Mouse (Mus musculus): ENCODE data around the gene Trpm2.
"Not testable (repeated sequence)": the region's sequence is repeated elsewhere in the genome, so short reads cannot be mapped to it uniquely, and the experiment has no call there.

Trpm2 gene

DNA sequence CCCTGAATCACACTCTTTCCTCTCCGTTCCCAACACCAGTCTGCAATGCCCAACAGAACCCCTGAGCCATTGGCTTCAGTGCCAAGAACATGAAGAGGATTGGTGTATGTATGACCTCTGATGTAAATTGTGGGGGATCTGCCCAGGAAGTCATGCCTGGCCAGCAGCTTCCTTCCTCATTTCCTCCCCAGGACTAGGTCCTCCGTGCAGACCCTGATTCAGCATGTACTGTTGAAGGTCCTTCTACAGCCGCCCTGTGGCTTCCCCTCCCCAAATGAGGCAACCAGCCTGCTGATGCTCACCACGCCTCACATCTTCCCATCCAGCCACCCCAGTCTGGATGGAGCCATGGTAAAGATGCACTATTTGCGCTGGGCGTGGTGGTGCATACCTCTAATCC is at the start of gene Trpm2:
Gene Trpm2 (minus strand): TSS at position 83 of the 400 bp plus-strand sequence.
- DNase-seq, result peak; percentile 61

DNA sequence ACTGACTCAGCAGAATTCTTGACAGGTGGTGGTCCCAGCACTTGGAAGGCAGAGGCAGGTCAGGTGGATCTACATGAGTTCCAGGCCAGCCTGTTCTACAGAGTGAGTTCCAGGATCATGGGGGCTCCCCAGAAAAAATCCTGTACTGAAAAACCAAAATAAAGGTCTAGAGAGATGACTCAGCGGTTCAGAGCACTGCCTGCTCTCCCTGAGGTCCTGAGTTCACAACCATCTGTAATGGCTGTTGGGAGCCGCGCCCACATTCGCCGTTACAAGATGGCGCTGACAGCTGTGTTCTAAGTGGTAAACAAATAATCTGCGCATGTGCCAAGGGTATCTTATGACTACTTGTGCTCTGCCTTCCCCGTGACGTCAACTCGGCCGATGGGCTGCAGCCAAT is 49.6 kb upstream of the Trpm2 start:
- not testable (repeated sequence) for DNase-seq

DNA sequence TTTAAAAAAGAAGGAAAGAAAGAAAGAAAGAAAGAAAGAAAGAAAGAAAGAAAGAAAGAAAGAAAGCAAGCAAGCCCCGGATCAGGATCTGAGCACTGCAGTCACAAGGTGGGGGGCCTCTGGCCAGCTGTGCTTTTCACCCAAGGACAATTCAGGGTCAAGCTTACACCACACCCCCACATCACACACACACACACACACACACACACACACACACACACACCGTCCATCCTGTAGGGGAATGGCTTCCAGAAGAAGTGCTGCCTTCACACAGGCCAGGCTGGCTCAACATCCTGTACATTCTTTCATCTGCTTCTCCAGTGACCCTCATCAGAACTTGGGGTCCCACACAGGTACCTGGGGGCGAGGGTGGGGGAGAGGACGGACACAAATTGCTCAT is 48.9 kb upstream of the Trpm2 start:
- DNase-seq, result no peak

DNA sequence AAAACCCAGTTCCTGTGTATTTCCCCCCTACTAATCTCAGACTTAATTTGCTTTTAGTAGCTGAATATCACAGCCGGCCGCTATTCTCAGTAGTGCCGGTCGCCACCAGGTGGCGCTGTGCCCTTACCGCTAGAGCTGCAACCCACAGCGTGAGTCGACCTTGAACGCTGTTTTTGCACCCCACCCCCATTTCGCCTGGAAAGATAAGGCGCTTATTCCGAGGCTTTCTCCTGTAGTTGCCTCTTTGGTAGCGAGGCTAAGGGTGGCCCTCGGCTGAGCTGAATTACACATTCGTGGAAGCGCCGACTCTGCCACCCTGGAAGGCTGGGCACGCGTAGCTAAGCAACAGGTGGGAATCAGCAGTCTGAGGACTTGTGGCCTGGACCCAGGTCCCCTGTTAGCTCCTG is 48.4 kb upstream of the Trpm2 start:
- DNase-seq, result peak; percentile 82

DNA sequence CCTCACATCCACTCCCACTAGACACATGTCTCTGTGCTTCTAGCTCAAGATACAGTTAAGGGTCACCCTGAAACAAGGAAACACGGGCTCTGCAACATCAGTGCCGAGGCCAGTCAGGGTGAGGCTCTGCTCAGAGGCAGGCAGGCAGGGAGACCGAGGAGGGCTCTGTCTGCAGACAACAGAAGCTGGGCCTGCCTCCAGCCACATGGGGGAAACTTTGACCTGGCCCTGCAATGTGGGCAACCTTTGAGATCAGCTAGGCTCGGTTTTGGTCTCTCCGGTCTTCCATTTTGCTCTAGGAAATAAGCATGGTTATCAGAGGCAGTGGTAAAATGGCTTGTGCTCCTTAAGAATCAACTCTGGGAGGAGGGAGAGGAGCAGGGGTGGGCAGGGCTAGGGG is 46.0 kb upstream of the Trpm2 start:
- no peak for DNase-seq

DNA sequence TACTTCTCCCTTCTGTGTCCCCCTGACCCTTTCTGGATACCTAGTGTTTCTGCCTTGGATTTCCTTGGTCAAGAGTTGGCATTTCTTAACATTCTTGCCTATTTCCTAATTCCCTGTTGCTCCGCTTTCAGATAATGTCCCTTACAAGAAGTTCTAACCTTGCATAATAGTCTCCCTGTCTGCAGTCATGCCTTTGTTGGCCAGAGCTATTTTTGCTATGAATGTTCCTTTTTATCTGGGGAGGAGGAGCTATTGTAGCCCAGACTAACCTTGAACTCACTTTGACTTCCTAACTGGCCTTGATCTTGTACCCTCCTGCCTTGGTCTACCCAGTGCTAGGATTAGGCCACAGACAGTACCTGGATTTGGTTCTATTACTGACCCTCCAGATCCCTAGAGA is 45.1 kb upstream of the Trpm2 start:
- peak; percentile 26 for DNase-seq

DNA sequence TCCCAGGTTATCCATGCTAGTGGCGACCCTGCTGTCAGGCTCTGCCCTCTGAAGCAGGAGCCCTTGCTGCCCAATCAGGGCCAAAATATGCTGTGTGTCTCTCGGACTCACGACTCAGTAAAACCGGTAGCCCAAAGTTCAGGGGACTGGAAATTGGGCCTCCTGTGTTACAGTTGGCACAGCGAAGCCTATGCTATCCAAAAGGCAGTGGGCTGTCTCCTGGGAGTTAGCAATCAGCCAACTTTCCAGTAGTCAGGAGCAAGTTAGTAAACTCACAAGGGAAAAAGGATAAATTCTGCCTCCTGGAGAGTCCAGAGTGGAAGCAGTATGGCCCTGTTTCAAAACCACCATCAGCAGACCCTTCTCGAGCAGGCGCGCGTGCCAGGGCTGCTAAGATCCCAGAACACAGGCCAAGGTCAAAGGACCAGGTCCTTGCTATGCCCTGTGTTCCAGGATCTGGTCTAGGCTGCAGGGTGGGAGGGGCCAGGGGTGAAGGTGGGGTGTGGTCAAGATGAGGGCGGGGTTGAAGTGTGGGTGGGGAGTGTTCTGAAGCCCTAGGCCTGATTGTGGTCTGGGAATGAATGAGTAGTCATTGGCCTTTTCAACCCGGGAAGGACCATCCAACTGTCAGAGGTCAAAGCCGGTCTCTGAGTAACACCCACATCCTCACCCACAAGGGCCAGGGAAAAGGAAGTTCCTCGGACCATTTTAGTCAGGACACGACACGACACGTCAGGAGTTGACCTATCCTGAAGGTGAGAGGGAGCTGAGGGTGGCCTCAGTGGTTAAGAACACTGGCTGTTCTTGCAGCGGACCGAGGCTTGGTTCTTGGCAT is 42.5 kb upstream of the Trpm2 start:
- DNase-seq, result no peak

DNA sequence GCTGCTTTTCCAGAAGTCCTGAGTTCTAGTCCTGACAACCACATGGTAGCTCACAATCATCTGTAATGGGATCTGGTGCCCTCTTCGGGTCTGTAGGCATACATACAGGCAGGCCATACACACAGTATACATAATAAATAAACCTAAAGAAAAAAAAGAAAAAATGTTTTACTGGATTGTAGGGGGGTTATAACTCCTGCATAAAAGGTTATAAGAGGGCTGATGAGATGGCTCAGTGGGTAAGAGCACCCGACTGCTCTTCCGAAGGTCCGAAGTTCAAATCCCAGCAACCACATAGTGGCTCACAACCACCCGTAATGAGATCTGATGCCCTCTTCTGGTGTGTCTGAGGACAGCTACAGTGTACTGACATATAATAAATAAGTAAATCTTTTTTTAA is 40.8 kb upstream of the Trpm2 start:
- DNase-seq, result not testable (repeated sequence)

DNA sequence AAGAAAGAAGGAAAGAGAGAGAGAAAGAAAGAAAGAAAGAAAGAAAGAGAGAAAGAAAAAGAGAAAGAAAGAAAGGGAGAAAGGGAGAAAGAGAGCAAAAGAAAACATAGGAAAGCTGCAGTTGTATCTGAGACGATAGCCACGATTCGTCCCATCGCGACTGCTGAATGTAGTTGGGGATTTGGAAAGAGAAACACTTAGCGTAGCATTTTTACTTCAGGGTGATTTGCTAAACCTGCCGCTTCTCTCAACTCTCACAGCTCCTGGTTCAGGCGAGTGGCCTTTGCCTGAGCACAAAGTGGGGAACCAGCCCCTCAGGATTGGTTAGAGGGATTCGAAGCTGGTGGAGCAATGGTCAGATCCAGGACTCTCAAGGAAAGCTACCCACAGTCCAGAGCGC is 40.0 kb upstream of the Trpm2 start:
- no peak for DNase-seq

DNA sequence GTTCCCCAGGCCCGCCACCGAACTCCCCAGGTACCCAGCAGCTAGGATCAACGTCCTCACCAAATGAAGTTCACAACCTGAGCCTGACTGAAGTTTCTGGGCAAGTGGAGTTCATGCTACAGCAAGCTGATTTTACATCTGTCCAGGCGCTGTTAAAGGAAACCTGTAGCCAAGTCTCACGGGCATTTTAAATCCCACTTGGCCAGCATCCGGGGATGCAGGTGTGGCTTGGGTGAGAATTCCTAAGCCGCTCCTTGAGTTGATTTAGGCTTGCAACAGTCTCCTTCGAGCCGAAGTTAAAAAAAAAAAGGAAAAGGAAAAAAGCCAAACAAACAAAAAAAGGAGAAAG is 39.6 kb upstream of the Trpm2 start, which contains the start of gene Pfkl:
Gene Pfkl (minus strand): TSS at position 139 of the 349 bp plus-strand sequence.
- DNase-seq, result no peak

DNA sequence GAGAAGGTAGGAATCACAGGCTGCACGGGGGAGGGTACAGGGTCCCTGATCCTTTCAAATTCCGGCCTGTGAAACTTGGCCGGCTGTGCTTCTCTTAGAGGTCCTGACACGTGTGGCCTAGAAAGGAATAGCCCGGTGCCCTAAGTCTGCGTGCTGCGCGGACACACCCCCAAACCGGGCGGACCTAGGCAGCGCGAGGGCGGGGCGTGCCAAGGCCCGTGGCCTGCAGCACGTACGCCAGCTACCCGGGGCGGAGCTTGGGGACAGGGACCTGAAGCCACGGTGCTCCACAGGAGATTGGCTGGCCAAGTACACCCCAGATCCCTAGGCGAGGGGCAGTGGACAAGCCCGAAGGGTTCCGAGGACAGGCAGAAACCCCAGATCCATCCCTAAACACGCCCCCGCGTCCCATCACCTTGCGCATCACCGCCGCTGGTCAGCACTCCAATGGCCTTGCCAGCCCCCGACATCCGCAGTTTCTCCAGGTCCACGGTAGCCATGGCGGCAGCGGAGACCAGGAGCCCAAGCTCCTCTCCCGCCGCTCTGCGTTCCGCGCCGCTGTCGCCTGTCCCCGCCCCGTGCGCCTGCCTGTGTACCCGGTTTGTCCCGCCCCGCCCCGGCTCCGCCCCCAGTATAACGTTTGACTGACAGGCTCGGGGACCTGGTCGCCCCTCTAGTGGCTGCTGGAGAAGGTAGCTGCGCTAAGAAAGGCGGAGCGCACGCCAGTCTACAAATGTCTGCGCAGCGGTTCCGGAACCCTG is 39.0 kb upstream of the Trpm2 start:
- peak; percentile 99 for DNase-seq

DNA sequence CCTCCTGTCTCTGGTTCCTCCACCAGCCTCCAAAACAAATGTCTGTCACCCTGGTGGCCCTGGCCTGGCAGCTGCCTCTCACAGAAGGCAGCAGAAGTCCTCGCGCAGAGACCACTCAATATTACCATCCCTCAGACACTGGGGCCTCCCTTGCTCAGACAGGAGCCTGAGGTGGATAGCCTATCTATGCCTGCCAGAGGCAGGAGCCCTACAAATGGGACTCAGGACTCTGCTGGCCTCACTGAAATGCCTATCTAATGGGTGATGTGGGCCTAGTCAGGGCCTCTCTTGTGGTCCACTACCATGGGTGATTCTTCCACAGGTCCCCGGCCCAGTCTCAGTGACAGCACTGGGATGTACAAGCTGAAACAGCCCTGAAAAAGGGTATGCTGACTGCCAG is 37.8 kb upstream of the Trpm2 start:
- DNase-seq, result no peak

DNA sequence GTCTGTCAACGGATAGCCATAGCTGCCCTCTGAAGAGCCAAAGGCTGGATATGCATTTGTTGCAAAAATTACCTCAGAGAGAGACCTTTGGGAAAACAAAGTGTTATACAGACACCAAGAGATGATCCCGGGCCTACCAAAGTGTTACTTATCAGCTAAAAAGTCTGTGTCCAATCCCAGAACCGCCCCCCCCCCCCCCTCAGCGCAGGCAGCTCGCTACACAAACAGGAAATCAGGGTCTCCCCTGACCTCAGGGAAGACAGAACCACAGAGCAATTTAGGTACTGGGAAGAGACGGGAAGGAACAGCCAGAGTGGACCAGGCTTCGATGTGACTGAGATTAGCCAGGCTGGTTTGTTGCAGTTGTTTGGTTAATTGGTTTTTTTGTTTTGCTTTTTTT is 36.8 kb upstream of the Trpm2 start:
- DNase-seq, result no peak

DNA sequence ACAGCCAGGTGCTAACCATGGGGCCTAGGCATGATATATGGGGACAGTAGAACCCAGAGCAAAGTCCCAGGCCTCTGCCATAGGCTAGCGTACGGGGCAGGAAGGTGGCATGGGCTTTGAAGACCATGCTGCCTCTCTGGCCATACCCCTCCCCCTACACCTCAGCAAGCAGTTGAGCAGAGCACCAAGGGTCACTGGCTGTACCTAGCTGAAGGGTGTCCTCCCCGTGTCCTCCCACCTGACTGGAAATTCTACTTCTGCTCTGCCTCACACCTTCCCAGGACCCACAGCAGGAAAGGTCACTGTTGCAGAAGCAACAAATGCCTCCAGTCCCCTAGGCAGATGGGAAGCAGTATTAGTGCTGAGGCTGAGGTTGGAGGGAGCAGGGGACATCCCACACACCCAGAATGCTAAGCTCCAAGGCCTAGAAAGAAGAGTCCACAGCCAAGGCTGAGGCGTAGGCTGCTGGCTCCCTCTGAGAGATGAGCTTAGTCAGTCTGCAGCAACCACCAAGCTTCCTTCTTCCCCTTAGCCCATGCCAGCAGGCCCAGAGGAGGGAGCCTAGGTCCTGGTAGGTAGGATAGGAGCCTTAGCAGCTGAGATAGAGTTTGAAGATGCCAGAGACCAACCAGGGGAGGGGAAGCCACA is 35.6 kb upstream of the Trpm2 start:
- no peak for DNase-seq

DNA sequence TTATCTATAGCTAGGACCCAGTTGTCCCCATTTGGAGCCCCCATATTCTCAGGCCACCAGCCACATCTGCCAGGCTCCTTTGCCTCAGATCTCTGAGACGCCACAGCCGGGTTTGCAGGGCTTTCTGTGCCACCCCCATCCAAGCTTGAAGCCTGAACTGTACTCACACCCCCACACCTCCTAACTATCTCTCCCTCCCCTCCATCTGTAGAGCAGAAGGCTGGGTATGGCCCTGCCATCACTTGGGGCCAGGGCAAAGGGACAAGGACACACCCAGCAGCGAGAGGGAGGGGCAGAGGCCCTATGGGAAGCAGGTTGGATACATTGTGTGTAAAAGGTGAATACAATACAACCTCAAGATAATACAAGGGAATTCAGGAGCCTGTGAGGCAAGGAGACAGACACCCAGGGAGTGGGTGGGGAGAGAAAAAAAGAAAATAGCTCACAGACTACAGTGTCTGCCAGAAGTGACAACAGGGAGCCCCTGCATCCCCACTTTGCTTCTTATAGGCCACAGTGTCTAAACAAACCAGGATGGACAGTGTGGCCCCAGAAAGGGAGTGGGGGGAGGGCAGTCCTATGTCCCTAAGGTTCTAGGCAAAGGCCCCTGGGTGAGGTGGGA is 34.2 kb upstream of the Trpm2 start:
- DNase-seq, result no peak

DNA sequence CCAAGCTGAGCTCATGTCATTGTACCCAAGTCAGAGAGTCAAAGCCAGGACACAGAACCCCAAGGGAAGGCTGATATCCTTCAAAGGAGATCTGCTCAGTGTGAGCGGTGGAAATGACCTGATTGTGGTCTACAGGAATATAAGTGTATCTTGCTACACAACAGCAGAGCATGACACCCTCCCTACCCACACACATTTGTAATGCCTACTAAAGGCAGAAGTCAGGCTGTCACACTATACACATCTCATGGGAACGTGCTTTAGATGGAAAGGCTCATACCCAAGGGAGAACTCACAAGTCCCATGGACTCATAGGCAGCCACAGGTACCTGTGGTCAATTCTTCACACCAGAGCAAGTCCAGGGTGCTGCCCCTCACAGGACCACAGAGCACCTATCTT is 32.0 kb upstream of the Trpm2 start:
- DNase-seq, result no peak

DNA sequence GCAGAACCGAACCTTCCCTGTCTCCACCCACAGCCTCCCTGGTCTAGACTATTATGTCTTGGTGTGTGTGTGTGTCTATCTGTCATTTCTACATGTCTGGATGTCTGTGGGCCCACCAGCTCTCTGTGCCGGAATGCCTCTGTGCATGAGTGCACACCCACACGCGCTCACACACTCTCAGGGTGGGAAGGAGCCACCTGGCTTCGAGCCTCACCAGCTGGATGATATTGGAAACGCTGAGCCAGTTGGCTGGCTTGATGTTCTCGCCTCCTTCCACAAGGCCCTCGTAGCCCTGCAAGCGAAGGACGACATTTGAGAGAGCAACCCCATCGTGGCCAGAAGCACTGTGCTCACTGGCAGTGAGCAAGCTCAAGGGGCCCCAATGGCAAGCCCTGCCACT is 31.4 kb upstream of the Trpm2 start:
- DNase-seq, result peak; percentile 37

DNA sequence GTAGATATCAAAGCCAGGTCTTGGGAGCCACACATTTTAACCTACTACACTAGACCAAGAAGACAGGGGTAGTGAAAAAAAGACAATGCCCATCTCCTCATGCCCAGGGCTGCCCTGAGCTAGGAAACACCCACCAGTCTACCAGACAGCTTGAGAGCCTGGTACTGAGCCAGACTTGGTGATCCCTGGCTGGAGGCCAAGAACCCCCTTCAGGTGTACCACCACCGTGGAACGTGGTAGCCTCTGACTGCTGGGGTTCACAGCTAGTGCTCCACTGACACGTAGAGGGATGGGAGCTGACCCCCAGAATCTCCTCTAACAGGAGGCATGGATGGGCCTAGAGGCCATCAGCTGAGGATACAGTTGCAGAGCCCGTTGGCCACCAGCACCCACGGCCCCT is 29.8 kb upstream of the Trpm2 start:
- no peak for DNase-seq

DNA sequence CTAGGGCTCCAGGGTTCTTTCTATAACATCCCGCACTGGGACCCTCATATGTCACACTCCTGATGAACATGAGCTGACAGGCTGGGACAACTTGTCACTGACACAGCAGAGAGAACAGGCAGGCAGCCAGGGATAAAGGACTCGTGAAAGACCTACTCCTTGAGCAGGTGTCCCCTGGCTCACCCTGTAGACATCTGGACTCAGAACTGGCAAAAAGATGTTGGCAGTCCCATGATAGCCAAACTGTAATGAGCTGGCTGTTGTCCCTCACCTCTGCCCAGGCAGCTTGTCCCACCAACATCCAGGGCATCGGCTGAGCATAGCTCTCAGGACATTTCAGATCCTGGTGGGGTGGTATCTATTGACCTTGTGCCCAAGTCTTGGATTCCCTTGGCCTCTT is 25.3 kb upstream of the Trpm2 start:
- no peak for DNase-seq

DNA sequence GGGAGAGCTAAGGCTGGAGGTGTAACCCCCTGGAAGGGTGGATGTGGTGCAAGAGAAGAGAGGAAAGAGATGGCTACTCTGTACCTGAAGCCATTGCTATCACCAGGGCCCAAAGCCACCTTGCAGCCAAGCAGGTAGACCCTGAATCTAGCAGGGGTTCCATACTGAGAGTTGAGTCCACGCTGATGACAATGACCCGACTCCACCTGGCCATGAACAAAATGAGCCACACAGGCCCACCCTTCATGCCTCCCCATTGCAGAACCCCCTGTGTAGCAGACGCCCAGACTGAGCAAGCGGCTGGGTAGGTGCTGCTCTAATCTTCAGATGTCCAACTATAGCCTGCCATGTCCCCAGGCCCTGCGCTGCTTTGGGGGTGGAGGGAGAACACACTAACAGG is 15.4 kb upstream of the Trpm2 start:
- DNase-seq, result no peak

DNA sequence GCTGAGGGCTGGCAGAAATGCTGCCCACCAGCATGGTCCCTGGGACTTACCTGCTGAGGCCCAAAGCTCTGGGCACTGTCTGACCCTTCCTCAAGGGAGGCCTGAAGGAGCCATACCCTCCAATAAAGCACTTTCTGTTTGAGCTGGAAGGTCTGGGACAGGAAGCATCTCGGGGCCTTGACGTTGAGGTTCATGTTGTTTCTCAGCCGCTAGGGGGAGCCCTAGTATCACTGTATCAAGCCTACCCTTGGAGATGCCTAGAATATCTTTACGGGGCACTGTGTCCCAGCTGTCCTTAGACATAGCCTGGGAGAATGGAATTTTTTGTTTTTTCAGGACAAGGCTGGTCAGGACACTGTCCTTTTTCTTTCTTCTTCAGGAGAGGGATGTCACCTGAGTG is 14.3 kb upstream of the Trpm2 start:
- peak; percentile 80 for DNase-seq

DNA sequence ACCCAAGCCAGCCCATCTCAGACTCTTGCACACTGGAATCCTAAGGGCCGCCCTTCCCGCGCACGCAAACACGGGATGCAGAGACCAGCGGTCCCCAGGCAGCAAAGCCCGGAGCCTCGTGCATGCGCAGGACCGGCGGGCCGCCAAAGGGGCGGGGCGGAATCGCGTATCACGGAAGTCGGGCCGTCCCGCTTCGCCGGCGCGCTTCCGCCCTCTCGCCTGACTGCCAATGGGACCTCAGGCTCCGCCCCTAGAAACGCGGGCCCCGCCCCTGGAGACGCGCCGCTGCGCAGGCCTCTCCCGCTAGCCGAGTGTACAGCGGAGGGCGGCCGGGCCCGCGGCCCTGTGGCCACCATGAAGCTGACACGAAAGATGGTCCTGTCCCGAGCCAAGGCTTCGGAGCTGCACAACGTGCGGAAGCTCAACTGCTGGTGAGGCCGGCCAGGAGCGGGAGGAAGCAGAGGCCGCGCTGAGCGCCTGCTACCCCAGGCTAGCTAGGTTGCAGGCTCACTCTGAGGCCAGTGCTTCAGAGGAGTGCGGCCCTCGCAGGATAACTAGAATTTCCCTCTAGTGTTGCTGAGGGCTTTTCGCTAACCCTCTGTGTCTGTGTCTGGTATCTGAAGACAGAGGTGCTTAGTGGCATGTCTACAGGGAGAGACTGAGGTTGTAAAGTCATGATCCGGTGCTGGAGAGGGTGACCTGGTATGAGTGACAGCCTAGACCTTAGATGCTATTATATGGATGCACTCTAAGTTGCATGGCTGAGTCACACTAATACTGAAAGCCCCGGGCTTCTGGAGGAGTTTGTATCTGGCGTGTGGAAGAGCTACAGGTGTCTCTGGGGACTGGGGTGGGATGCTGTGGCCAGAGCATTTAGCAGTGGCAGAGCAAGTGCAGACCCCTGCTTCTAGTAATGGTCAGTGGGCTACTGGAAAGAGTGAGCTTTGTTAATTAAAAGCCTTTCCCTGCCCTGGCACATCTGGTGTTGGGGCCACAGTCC is 8.3 kb upstream of the Trpm2 start, which contains the start of gene 1810043G02Rik:
Gene 1810043G02Rik (plus strand): TSS at position 174 of the 1,000 bp plus-strand sequence.
- DNase-seq, result peak; percentile 100
